Mouse (Mus musculus): ENCODE measurements around the gene Fam3b. TPM values are rescaled to one million over a fixed set of nuclear protein-coding genes. Genes with fewer than 3 reads are reported as not detected.

The Fam3b gene
- polyA plus RNA-seq (2012; fragmentation: generic; extraction: Trizol) = not detected

DNA sequence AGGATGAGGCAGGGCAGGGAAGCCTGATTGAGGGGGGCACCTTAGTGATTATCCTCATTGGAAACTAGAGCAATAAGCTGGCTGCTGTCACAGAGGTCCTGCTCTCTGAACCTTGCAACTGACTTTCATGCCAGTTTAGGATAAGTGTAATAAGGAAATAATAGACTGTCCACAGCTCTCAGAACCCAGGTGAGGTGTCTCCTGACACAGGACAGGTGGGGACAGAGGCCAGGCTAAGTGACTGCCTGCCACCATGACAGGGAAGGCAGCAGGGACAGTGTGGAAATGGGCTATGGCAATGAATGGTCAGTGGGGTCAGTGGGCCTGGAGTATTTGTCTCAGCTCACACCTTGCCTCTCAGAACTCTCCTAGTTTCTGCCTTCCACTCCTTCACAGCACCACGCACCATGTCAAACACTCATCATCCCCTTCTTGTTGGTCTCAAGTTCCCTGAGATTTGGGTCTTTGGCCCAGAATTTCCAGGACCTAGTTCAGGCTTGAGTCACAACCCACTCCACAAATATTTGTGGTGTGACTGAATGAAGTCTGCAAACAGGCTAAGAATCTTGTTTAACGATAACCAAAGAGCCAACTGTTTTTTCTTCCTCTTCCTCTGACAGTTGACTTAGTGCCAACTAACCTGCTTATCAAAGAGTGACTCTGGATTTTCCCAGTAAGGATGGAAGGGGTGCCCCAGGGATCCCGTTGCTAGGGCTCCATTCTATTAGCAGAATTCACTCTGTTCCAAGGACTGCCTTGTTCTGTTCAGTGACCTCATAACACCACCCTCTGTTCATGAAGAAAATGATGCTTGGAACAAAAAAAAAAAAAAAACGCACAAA lies at the start of gene Fam3b:
TSS of gene Fam3b (minus strand) at position 718 of the 842 bp plus-strand sequence.
- Histone ChIP-seq H3ac (ENCODE audit: control insufficient read depth, insufficient read length) (no peak within 1 kb of the TSS), H3K4me2 (ENCODE audit: low read depth) (no peak within 1 kb of the TSS), H3K36me3 (ENCODE audit: control insufficient read depth, insufficient read depth) (no peaks in the 10 kb centered on the region), H3K4me3 (no peak within 1 kb of the TSS), H3K27me3 (ENCODE audit: control insufficient read depth, insufficient read depth, insufficient read length) (no peaks in the 10 kb centered on the region), H3K79me2 (ENCODE audit: control insufficient read depth, insufficient read depth) (no peaks in the 10 kb centered on the region)
- no peak for TF ChIP-seq USF1 (IDR thresholded peaks at IDR 0.05; ENCODE audit: low read depth)
- no peak for TF ChIP-seq POLR2AphosphoS2 (IDR thresholded peaks at IDR 0.05; ENCODE audit: insufficient read length, low read depth)
- no peak for TF ChIP-seq MAX (IDR thresholded peaks at IDR 0.05; ENCODE audit: low read depth)
- TF ChIP-seq REST (IDR thresholded peaks at IDR 0.05; ENCODE audit: insufficient read depth, insufficient read length) = no peak
- no peak for TF ChIP-seq E2F4 (IDR thresholded peaks at IDR 0.05; ENCODE audit: insufficient read depth)
- no peak for TF ChIP-seq CEBPB (IDR thresholded peaks at IDR 0.05; ENCODE audit: insufficient read depth, poor library complexity, severe bottlenecking)
- no peak for TF ChIP-seq TCF12 (IDR thresholded peaks at IDR 0.05; ENCODE audit: insufficient read depth, poor library complexity, severe bottlenecking)
- TF ChIP-seq POLR2A (IDR thresholded peaks at IDR 0.05; ENCODE audit: insufficient read length, low read depth) = no peak
- TF ChIP-seq TCF3 (IDR thresholded peaks at IDR 0.05; ENCODE audit: insufficient read length, low read depth) = no peak
- no peak for TF ChIP-seq MYOD1 (IDR thresholded peaks at IDR 0.05; ENCODE audit: control insufficient read depth in 1 of 3, insufficient read length in 2 of 3, low read depth in 2 of 3)
- TF ChIP-seq MYOG (IDR thresholded peaks at IDR 0.05; ENCODE audit: control insufficient read depth in 1 of 3, insufficient read depth in 1 of 3, insufficient read length in 2 of 3, low read depth in 2 of 3) = no peak
- no peak for TF ChIP-seq SRF (IDR thresholded peaks at IDR 0.05; ENCODE audit: control insufficient read depth, insufficient read length, low read depth)

- no peak overlapping the region for H3ac ChIP-seq (ENCODE audit: control insufficient read depth, insufficient read length)
- no peaks in the 10 kb centered on the region for H3K27me3 ChIP-seq (ENCODE audit: control insufficient read depth, insufficient read depth, insufficient read length)
- no peak overlapping the region for H3K4me3 ChIP-seq
- H3K36me3 ChIP-seq (ENCODE audit: control insufficient read depth, insufficient read depth) = no peaks in the 10 kb centered on the region
- no peaks in the 10 kb centered on the region for H3K79me2 ChIP-seq (ENCODE audit: control insufficient read depth, insufficient read depth)
- TF ChIP-seq REST (IDR thresholded peaks at IDR 0.05; ENCODE audit: insufficient read depth, insufficient read length) = no peak
- TF ChIP-seq TCF3 (IDR thresholded peaks at IDR 0.05; ENCODE audit: insufficient read length, low read depth) = no peak
- TF ChIP-seq MYOG (IDR thresholded peaks at IDR 0.05; ENCODE audit: control insufficient read depth in 1 of 3, insufficient read depth in 1 of 3, insufficient read length in 2 of 3, low read depth in 2 of 3) = no peak
- TF ChIP-seq MAX (IDR thresholded peaks at IDR 0.05; ENCODE audit: low read depth) = no peak
- no peak for TF ChIP-seq TCF12 (IDR thresholded peaks at IDR 0.05; ENCODE audit: insufficient read depth, poor library complexity, severe bottlenecking)
- no peak for TF ChIP-seq POLR2A (IDR thresholded peaks at IDR 0.05; ENCODE audit: insufficient read length, low read depth)
- TF ChIP-seq USF1 (IDR thresholded peaks at IDR 0.05; ENCODE audit: low read depth) = no peak
- no peak for TF ChIP-seq POLR2AphosphoS2 (IDR thresholded peaks at IDR 0.05; ENCODE audit: insufficient read length, low read depth)
- no peak for TF ChIP-seq MYOD1 (IDR thresholded peaks at IDR 0.05; ENCODE audit: control insufficient read depth in 1 of 3, insufficient read length in 2 of 3, low read depth in 2 of 3)
- TF ChIP-seq E2F4 (IDR thresholded peaks at IDR 0.05; ENCODE audit: insufficient read depth) = no peak
- TF ChIP-seq CEBPB (IDR thresholded peaks at IDR 0.05; ENCODE audit: insufficient read depth, poor library complexity, severe bottlenecking) = no peak
- TF ChIP-seq SRF (IDR thresholded peaks at IDR 0.05; ENCODE audit: control insufficient read depth, insufficient read length, low read depth) = no peak
- H3K4me2 ChIP-seq (ENCODE audit: low read depth) = no peak overlapping the region
Observed at GRCm38 (mm10) chr16:97544340-97544739, 29.7 kb upstream of the Fam3b start.

DNA sequence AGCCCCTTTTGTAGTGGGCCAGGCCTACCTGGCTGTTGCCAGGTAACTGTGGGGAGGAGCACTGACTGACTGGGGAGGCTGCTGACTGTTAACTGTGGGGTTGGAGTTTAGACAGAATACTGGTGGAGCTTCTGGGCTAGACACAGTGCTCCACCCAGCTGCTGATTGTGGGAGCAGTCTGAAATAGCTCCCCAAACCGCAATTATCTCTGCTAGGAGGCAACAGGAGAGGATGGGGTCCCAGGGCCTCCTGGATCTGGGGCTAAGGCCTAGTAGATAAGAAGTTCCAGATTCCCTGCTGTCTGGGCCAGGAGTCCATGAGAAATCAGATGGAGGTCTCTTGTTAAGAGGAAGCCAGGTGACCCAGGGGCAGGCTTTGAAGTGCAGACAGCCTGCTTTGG lies 22.2 kb upstream of the Fam3b start:
- Histone ChIP-seq H3K27me3 (ENCODE audit: control insufficient read depth, insufficient read depth, insufficient read length) (no peaks in the 10 kb centered on the region), H3ac (ENCODE audit: control insufficient read depth, insufficient read length) (no peak overlapping the region), H3K4me2 (ENCODE audit: low read depth) (peak overlapping the region; percentile 83), H3K36me3 (ENCODE audit: control insufficient read depth, insufficient read depth) (no peaks in the 10 kb centered on the region), H3K79me2 (ENCODE audit: control insufficient read depth, insufficient read depth) (no peaks in the 10 kb centered on the region), H3K4me3 (no peak overlapping the region)
- TF ChIP-seq POLR2AphosphoS2 (IDR thresholded peaks at IDR 0.05; ENCODE audit: insufficient read length, low read depth) (no peak), REST (IDR thresholded peaks at IDR 0.05; ENCODE audit: insufficient read depth, insufficient read length) (no peak), TCF12 (IDR thresholded peaks at IDR 0.05; ENCODE audit: insufficient read depth, poor library complexity, severe bottlenecking) (no peak), MAX (IDR thresholded peaks at IDR 0.05; ENCODE audit: low read depth) (no peak), MYOG (IDR thresholded peaks at IDR 0.05; ENCODE audit: control insufficient read depth in 1 of 3, insufficient read depth in 1 of 3, insufficient read length in 2 of 3, low read depth in 2 of 3) (no peak), TCF3 (IDR thresholded peaks at IDR 0.05; ENCODE audit: insufficient read length, low read depth) (no peak), E2F4 (IDR thresholded peaks at IDR 0.05; ENCODE audit: insufficient read depth) (no peak), MYOD1 (IDR thresholded peaks at IDR 0.05; ENCODE audit: control insufficient read depth in 1 of 3, insufficient read length in 2 of 3, low read depth in 2 of 3) (no peak), CEBPB (IDR thresholded peaks at IDR 0.05; ENCODE audit: insufficient read depth, poor library complexity, severe bottlenecking) (no peak), SRF (IDR thresholded peaks at IDR 0.05; ENCODE audit: control insufficient read depth, insufficient read length, low read depth) (no peak), USF1 (IDR thresholded peaks at IDR 0.05; ENCODE audit: low read depth) (no peak), POLR2A (IDR thresholded peaks at IDR 0.05; ENCODE audit: insufficient read length, low read depth) (no peak)

DNA sequence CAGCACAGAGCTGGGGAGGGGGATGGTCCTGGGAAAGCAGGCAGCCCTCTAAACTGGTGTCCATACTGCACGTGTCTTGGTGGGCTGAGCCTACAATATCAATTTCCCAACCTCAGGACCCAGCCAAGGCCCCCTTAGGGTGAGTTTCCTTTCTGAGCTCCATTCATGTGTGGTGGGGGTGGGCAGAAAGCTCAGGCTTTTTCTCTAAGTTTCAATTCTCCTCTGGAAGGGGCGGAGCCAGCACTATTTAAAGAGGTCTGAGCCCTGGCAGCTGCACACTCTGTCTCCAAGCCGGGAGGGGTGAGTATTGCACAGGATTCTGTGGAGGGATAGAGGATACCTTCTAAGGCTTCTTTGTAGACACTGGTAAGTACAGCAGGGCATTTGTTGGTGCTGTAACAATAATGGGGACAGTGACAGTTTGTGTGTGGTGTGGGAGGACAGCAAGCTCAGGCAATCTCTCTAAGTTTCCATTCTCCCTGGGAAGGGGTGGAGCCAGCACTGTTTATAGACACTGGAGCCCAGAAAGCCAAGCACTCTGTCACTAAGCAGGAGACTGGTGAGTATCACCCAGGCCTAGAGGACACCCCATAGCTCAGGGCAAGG lies 21.3 kb upstream of the Fam3b start:
- TF ChIP-seq POLR2AphosphoS2 (IDR thresholded peaks at IDR 0.05; ENCODE audit: insufficient read length, low read depth) = no peak
- H3K79me2 ChIP-seq (ENCODE audit: control insufficient read depth, insufficient read depth) = no peaks in the 10 kb centered on the region
- H3ac ChIP-seq (ENCODE audit: control insufficient read depth, insufficient read length) = no peak overlapping the region
- H3K36me3 ChIP-seq (ENCODE audit: control insufficient read depth, insufficient read depth) = no peaks in the 10 kb centered on the region
- peak overlapping the region; percentile 13 for H3K4me3 ChIP-seq
- no peaks in the 10 kb centered on the region for H3K27me3 ChIP-seq (ENCODE audit: control insufficient read depth, insufficient read depth, insufficient read length)
- peak overlapping the region; percentile 83 for H3K4me2 ChIP-seq (ENCODE audit: low read depth)

Measured in myocyte (in vitro differentiated cells).